Mouse (Mus musculus) heart, embryonic 16.5 days (tissue): Measurements from ENCODE around the gene Mapt. TPM values are rescaled to one million over a fixed set of nuclear protein-coding genes. Genes with fewer than 3 reads are reported as not detected.

Experiments used
- ATAC-seq: fragments of 200-750 bp; cut with Nextera tagmentation; replicated peaks from 2 replicates; pipeline ENCODE4 v1.8.0; 2017; ENCODE audit warnings: moderate number of reproducible peaks; ENCODE audit not compliant: insufficient read depth, low FRiP score; ENCODE audit errors: extremely low read depth
- H3K27ac ChIP-seq: fragments of 300-500 bp; sonication (generic); 2 replicates; pipeline ENCODE4 v1.5.1; 2014; ENCODE audit warnings: mild to moderate bottlenecking, low read length, control low read depth, moderate library complexity
- H3K27me3 ChIP-seq: fragments of 300-500 bp; sonication (generic); 2 replicates; pipeline ENCODE4 v1.6.1; 2014; ENCODE audit warnings: low read length, mixed read lengths; ENCODE audit not compliant: control insufficient read depth, insufficient read depth
- H3K36me3 ChIP-seq: fragments of 300-500 bp; sonication (generic); 2 replicates; pipeline ENCODE4 v1.6.1; 2014; ENCODE audit not compliant: control insufficient read depth, insufficient read depth
- H3K4me1 ChIP-seq: fragments of 300-500 bp; sonication (generic); 2 replicates; pipeline ENCODE4 v1.6.1; 2014; ENCODE audit warnings: low read length, mixed read lengths; ENCODE audit not compliant: control insufficient read depth, insufficient read depth
- H3K4me2 ChIP-seq: fragments of 300-500 bp; sonication (generic); 2 replicates; pipeline ENCODE4 v1.6.1; 2014; ENCODE audit warnings: low read depth, mild to moderate bottlenecking, control low read depth, low read length
- H3K4me3 ChIP-seq: fragments of 300-500 bp; sonication (generic); 2 replicates; pipeline ENCODE4 v1.5.1; 2014; ENCODE audit warnings: mild to moderate bottlenecking, control low read depth, low read length
- H3K9ac ChIP-seq: fragments of 300-500 bp; sonication (generic); 2 replicates; pipeline ENCODE4 v1.6.1; 2014; ENCODE audit warnings: low read length, control low read depth
- H3K9me3 ChIP-seq: fragments of 300-500 bp; sonication (generic); replicated peaks from 2 replicates; pipeline ENCODE4 v1.6.1; 2016; ENCODE audit warnings: low read length; ENCODE audit not compliant: control insufficient read depth
- WGBS: fragments of 180-500 bp; shearing (Covaris S2); extraction: QIAGEN DNeasy Blood & Tissue Kit; methylation state at CpG from one replicate; pipeline ENCODE4 v1.1.7; 2014; 5-methylcytosine and 5-hydroxymethylcytosine counted together
- polyA plus RNA-seq: library from polyadenylated mRNA; unstranded; fragments of >200 nt; fragmentation: Nextera tagmentation; extraction: Ambion mirVana; gene quantifications from 2 replicates; pipeline ENCODE4 v1.2.1, GENCODE M21; 2015

The Mapt gene
- polyA plus RNA-seq, 1 experiment from 2014 or later, result 0.88 TPM

- Histone ChIP-seq H3K36me3 (no peaks in the 10 kb centered on the region), H3K4me3 (no peak overlapping the region), H3K27ac (no peak overlapping the region), H3K4me2 (peak overlapping the region; percentile 49), H3K9ac (no peak overlapping the region), H3K9me3 (no peaks in the 10 kb centered on the region), H3K27me3 (no peaks in the 10 kb centered on the region), H3K4me1 (no peaks in the 10 kb centered on the region)
- 5% methylated on average over 20 of the region's 20 CpGs for WGBS
- peak; percentile 45; the same call in 1 of the 2 replicates for ATAC-seq
Measured at GRCm38 (mm10) chr11:104278222-104278621, 47.0 kb downstream of the Mapt start.

- WGBS, result 63% methylated on average over 4 of the region's 4 CpGs
Measured at GRCm38 (mm10) chr11:104279049-104279448, 47.9 kb downstream of the Mapt start.

DNA sequence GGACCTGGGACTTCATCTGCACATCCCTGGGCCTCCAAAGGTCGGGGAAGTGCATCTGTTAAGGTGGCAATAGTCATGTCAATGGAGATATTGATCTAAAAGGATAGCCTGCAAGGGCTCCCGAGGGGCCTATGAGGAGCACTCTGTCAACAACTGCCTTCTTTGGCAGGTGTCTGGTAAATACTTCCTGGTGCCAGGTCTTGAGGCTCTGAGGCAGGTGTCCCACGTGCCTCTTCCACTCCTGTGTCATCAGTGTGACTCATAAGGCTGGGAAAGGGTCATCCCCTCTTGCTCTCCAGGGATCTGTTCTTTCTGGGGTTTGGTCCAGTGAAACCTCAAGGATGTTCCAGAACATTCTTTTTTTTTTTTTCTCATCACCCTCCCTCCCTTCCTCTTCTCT lies 48.3 kb downstream of the Mapt start:
- Histone ChIP-seq H3K4me2 (no peak overlapping the region), H3K9ac (no peak overlapping the region), H3K9me3 (no peaks in the 10 kb centered on the region), H3K36me3 (no peaks in the 10 kb centered on the region), H3K4me1 (no peaks in the 10 kb centered on the region), H3K4me3 (no peak overlapping the region), H3K27ac (no peak overlapping the region), H3K27me3 (no peaks in the 10 kb centered on the region)
- no peak for ATAC-seq
- 51% methylated on average over 3 of the region's 3 CpGs for WGBS

More at GRCm38 (mm10) chr11:104279049-104279448, 47.9 kb downstream of the Mapt start:
- H3K9ac ChIP-seq, result no peak overlapping the region
- H3K27ac ChIP-seq, result no peak overlapping the region
- no peak for ATAC-seq
- no peaks in the 10 kb centered on the region for H3K9me3 ChIP-seq
- H3K4me2 ChIP-seq, result no peak overlapping the region
- no peaks in the 10 kb centered on the region for H3K36me3 ChIP-seq
- H3K27me3 ChIP-seq, result no peaks in the 10 kb centered on the region
- H3K4me1 ChIP-seq, result no peaks in the 10 kb centered on the region
- no peak overlapping the region for H3K4me3 ChIP-seq

DNA sequence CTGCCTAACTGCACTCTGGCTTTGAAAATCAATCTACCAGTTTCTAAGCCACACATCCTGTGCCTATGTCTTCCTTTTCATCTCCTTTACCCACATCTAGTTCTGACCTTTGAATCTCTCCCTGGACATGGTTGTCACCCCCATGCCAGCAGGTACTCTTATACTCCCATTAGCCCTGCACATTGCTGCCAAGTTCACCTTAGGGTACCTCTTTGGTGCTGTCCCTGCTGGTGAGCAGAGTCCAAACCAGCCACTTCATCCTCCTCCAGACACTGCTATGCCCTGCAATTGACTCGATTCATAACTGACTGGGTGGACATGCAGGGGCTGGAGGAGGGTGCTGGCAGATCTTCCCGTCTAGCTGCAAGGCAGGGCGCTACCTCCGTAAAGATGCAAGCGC lies 50.3 kb downstream of the Mapt start:
- Histone ChIP-seq H3K4me3 (no peak overlapping the region), H3K9me3 (no peaks in the 10 kb centered on the region), H3K4me1 (no peaks in the 10 kb centered on the region), H3K27ac (no peak overlapping the region), H3K4me2 (no peak overlapping the region), H3K36me3 (no peaks in the 10 kb centered on the region), H3K27me3 (no peaks in the 10 kb centered on the region), H3K9ac (no peak overlapping the region)
- WGBS, result 70% methylated on average over 5 of the region's 5 CpGs
- no peak for ATAC-seq

DNA sequence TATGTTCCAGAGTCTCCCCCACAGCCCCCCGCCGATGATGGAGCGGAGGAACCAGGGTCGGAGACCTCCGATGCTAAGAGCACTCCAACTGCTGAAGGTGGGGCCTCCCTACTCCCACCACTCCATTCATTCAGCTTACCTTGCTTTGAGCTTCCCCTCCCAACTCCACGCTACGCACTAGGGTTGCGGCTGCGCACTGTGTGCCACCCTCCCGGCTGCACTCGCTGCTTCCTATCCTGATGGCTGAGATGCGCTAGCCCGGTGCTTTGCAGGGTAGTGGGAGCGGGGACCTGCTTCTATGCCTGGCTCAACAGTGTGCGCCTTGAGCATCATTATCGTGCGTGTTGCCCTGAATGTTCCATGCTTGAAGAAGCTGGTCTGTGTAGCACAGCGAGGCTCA lies 55.9 kb downstream of the Mapt start:
- H3K9me3 ChIP-seq, result no peaks in the 10 kb centered on the region
- H3K4me3 ChIP-seq, result no peak overlapping the region
- H3K27ac ChIP-seq, result no peak overlapping the region
- no peaks in the 10 kb centered on the region for H3K36me3 ChIP-seq
- H3K4me1 ChIP-seq, result no peaks in the 10 kb centered on the region
- 90% methylated on average over 18 of the region's 18 CpGs for WGBS
- no peaks in the 10 kb centered on the region for H3K27me3 ChIP-seq
- no peak for ATAC-seq
- no peak overlapping the region for H3K4me2 ChIP-seq
- H3K9ac ChIP-seq, result no peak overlapping the region

- no peaks in the 10 kb centered on the region for H3K27me3 ChIP-seq
- H3K4me1 ChIP-seq, result no peaks in the 10 kb centered on the region
- no peak overlapping the region for H3K9ac ChIP-seq
- no peak for ATAC-seq
- no peaks in the 10 kb centered on the region for H3K9me3 ChIP-seq
- 57% methylated on average over 6 of the region's 6 CpGs for WGBS
- H3K4me2 ChIP-seq, result no peak overlapping the region
- no peaks in the 10 kb centered on the region for H3K36me3 ChIP-seq
- H3K4me3 ChIP-seq, result no peak overlapping the region
- no peak overlapping the region for H3K27ac ChIP-seq
Measured at GRCm38 (mm10) chr11:104288835-104289198, 57.6 kb downstream of the Mapt start.

DNA sequence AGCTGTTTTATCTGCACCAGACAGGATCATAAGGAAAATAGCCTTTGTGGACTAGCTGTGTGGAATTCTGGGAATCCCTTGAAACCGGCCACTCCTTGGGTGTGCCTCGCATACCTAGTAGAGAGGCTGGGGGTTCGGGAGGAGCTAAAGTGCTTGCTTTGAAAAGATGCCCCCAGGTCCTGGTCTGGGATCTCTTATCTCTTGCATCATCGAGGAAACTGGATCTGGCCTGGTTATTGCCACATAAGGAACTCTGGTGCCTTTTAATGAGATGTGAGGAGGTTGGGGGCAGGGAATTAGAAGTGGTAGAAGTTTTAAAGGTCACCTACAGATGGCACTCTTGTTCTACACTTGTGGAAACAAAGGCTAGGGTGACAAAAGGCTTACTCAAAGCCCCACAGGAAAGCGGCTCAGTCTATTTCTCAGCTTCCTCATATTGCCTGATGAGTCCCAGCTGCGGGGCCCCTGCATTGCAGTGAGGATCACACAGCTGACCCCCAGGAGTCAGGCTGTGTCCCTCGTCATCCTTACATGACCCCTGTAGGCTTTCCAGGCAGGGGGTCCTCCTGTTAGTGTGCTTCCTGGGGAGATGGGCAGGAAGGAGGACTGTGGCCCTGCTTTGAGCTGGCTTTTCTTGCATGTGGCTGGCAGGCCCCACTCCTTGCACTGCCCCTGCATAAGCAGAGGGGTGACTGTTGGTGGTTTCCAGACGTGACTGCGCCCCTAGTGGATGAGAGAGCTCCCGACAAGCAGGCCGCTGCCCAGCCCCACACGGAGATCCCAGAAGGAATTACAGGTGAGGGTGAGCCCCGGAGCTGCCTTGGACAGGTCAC lies 58.2 kb downstream of the Mapt start:
- H3K4me1 ChIP-seq, result no peaks in the 10 kb centered on the region
- peak; percentile 45 for ATAC-seq
- H3K4me2 ChIP-seq, result no peak overlapping the region
- no peak overlapping the region for H3K9ac ChIP-seq
- H3K4me3 ChIP-seq, result no peak overlapping the region
- no peaks in the 10 kb centered on the region for H3K36me3 ChIP-seq
- H3K9me3 ChIP-seq, result no peaks in the 10 kb centered on the region
- no peaks in the 10 kb centered on the region for H3K27me3 ChIP-seq
- H3K27ac ChIP-seq, result no peak overlapping the region
- WGBS, result 24% methylated on average over 13 of the region's 13 CpGs

GRCm38 (mm10) chr11:104292443-104293220 lies 61.4 kb downstream of the Mapt start:
- no peak overlapping the region for H3K4me2 ChIP-seq
- H3K9ac ChIP-seq, result no peak overlapping the region
- ATAC-seq, result no peak
- no peaks in the 10 kb centered on the region for H3K27me3 ChIP-seq
- H3K9me3 ChIP-seq, result no peaks in the 10 kb centered on the region
- 84% methylated on average over 7 of the region's 7 CpGs for WGBS
- 0 out of 2 replicates have a peak, but pooled peaks cover 4% of the 10 kb centered on the region for H3K4me1 ChIP-seq
- no peak overlapping the region for H3K27ac ChIP-seq
- no peaks in the 10 kb centered on the region for H3K36me3 ChIP-seq
- H3K4me3 ChIP-seq, result no peak overlapping the region

DNA sequence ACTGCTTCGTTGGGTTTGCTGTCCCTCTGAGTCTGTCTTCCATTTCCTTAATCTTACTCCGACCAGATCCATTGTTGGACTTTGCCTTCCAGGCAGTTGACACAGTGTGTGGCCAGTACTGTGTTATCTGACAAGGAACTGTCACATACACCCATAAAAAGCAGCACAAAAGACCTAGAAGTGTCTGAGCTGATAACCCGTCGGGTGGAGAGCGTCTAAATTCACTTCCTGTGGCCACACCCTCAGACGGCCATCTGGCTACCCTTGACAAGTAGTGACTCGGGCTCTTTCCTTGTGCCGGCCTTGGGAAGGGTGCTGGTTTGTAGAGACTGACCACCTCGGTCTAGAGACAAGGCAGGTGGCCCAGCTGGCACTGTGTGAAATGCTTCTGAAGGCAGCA lies 62.1 kb downstream of the Mapt start:
- Histone ChIP-seq H3K27me3 (no peaks in the 10 kb centered on the region), H3K4me2 (no peak overlapping the region), H3K4me1 (0 out of 2 replicates have a peak, but pooled peaks cover 4% of the 10 kb centered on the region), H3K27ac (no peak overlapping the region), H3K4me3 (no peak overlapping the region), H3K9ac (no peak overlapping the region), H3K9me3 (no peaks in the 10 kb centered on the region), H3K36me3 (no peaks in the 10 kb centered on the region)
- ATAC-seq, result no peak
- WGBS, result 44% methylated on average over 9 of the region's 9 CpGs
